Mouse (Mus musculus) forebrain, embryonic 11.5 days (tissue): Measurements from ENCODE around the gene Specc1l. TPM values are rescaled to one million over a fixed set of nuclear protein-coding genes. Genes with fewer than 3 reads are reported as not detected.

Source experiments
- ATAC-seq: fragments of 200-750 bp; cut with Nextera tagmentation; replicated peaks from 2 replicates; pipeline ENCODE4 v1.8.0; 2017; ENCODE audit warnings: moderate TSS enrichment; ENCODE audit not compliant: low FRiP score
- DNase-seq: peaks from one replicate; pipeline ENCODE4 v3.0.0-alpha.2; 2017; ENCODE audit warnings: low spot score
- H3K27ac ChIP-seq: fragments of 300-500 bp; sonication (generic); 2 replicates; pipeline ENCODE4 v1.5.1; 2014; ENCODE audit warnings: low read depth, low read length
- H3K27me3 ChIP-seq: fragments of 300-500 bp; sonication (generic); 2 replicates; pipeline ENCODE4 v1.6.1; 2014; ENCODE audit warnings: mild to moderate bottlenecking, low read length, mixed read lengths; ENCODE audit not compliant: control insufficient read depth, insufficient read depth
- H3K36me3 ChIP-seq: fragments of 300-500 bp; sonication (generic); 2 replicates; pipeline ENCODE4 v1.6.1; 2014; ENCODE audit warnings: mild to moderate bottlenecking, low read length, moderate library complexity, mixed read lengths; ENCODE audit not compliant: control insufficient read depth, insufficient read depth
- H3K4me1 ChIP-seq: fragments of 300-500 bp; sonication (generic); replicated peaks from 2 replicates; pipeline ENCODE4 v1.6.1; 2014; ENCODE audit warnings: low read length, mixed read lengths; ENCODE audit not compliant: control insufficient read depth, insufficient read depth
- H3K4me2 ChIP-seq: fragments of 300-500 bp; sonication (generic); 2 replicates; pipeline ENCODE4 v1.6.1; 2014; ENCODE audit warnings: low read depth, mild to moderate bottlenecking, low read length, moderate library complexity, mixed read lengths; ENCODE audit not compliant: severe bottlenecking
- H3K4me3 ChIP-seq: fragments of 300-500 bp; sonication (generic); 2 replicates; pipeline ENCODE4 v1.5.1; 2014; ENCODE audit warnings: low read depth, low read length
- H3K9ac ChIP-seq: fragments of 300-500 bp; sonication (generic); 2 replicates; pipeline ENCODE4 v1.6.1; 2014; ENCODE audit warnings: low read length
- H3K9me3 ChIP-seq: fragments of 300-500 bp; sonication (generic); 2 replicates; pipeline ENCODE4 v1.6.1; 2016; ENCODE audit warnings: low read length, mixed read lengths; ENCODE audit not compliant: control insufficient read depth
- WGBS: fragments of 180-500 bp; shearing (Covaris S2); extraction: QIAGEN DNeasy Blood & Tissue Kit; methylation state at CpG from one replicate; pipeline ENCODE4 v1.1.7; 2014; 5-methylcytosine and 5-hydroxymethylcytosine counted together
- polyA plus RNA-seq: library from polyadenylated mRNA; unstranded; fragments of >200 nt; fragmentation: Nextera tagmentation; extraction: Ambion mirVana; gene quantifications from 2 replicates; pipeline ENCODE4 v1.2.1, GENCODE M21; 2014

The Specc1l gene
- polyA plus RNA-seq, 1 experiment from 2014 or later: 29.0 TPM

GRCm38 (mm10) chr10:75293288-75293687 lies 81.4 kb downstream of the Specc1l start:
- Histone ChIP-seq H3K36me3 (no peaks in the 10 kb centered on the region), H3K9me3 (no peaks in the 10 kb centered on the region), H3K27ac (no peak overlapping the region), H3K4me1 (no peaks in the 10 kb centered on the region), H3K4me3 (no peak overlapping the region), H3K27me3 (no peaks in the 10 kb centered on the region), H3K4me2 (no peak overlapping the region), H3K9ac (no peak overlapping the region)
- ATAC-seq (no peak), DNase-seq (no peak)
- WGBS: 89% methylated on average over 3 of the region's 3 CpGs

DNA sequence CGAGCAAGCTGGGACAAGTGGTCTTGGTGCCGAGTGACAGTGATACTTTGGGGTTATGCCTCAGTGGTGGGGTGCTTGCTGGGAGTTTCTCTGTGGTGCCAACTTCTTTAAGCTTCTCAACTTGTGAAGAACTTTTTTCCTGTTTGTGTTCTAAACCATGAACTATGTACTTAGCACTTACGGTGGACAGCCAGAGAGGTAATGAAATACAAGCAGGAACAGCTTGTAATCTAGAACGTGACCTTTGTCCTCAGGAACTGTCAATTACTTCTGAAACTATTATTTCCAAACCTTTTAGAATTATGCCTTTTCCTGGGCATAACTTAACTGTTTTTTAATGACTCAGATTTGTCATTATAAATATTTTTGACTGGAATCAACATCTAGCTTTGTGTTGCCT lies 82.5 kb downstream of the Specc1l start:
- ATAC-seq (no peak), DNase-seq (no peak)
- WGBS: 80% methylated on average over 4 of the region's 4 CpGs
- Histone ChIP-seq H3K4me1 (no peaks in the 10 kb centered on the region), H3K4me3 (no peak overlapping the region), H3K4me2 (no peak overlapping the region), H3K36me3 (no peaks in the 10 kb centered on the region), H3K9me3 (no peaks in the 10 kb centered on the region), H3K9ac (no peak overlapping the region), H3K27me3 (no peaks in the 10 kb centered on the region), H3K27ac (no peak overlapping the region)

GRCm38 (mm10) chr10:75294926-75295325 lies 83.1 kb downstream of the Specc1l start:
- no peaks in the 10 kb centered on the region for H3K27me3 ChIP-seq
- no peak overlapping the region for H3K4me2 ChIP-seq
- no peaks in the 10 kb centered on the region for H3K36me3 ChIP-seq
- no peak for ATAC-seq
- no peaks in the 10 kb centered on the region for H3K9me3 ChIP-seq
- 82% methylated on average over 4 of the region's 4 CpGs for WGBS
- no peaks in the 10 kb centered on the region for H3K4me1 ChIP-seq
- no peak overlapping the region for H3K9ac ChIP-seq
- H3K27ac ChIP-seq: no peak overlapping the region
- DNase-seq: peak; percentile 10
- no peak overlapping the region for H3K4me3 ChIP-seq

DNA sequence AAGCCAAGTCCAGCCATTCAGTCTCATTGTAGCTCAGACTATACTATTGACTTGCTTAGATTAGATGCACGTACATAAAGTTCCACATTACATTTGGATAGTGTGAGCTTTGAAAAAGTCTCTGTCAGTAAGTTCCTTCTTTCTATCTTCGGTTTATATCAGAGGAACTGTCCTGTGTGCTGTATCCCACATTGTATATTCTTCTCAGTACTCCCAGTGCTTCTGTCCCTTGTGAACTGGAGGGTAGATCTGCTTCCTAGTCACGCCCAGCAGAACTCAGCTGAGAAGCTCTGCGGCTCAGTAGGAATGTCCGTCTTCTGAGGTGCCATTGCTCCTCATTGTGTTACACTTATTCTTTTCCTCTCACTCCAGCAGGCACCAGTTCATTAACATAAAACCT lies 86.7 kb downstream of the Specc1l start:
- ATAC-seq: no peak
- no peak overlapping the region for H3K4me3 ChIP-seq
- H3K27me3 ChIP-seq: no peaks in the 10 kb centered on the region
- H3K4me1 ChIP-seq: no peaks in the 10 kb centered on the region
- peak; percentile 2 for DNase-seq
- 91% methylated on average over 5 of the region's 5 CpGs for WGBS
- H3K4me2 ChIP-seq: no peak overlapping the region
- no peak overlapping the region for H3K9ac ChIP-seq
- H3K27ac ChIP-seq: no peak overlapping the region
- no peaks in the 10 kb centered on the region for H3K9me3 ChIP-seq
- H3K36me3 ChIP-seq: no peaks in the 10 kb centered on the region

- DNase-seq: peak; percentile 3
- H3K36me3 ChIP-seq: no peaks in the 10 kb centered on the region
- WGBS: 95% methylated on average over 5 of the region's 5 CpGs
- no peaks in the 10 kb centered on the region; the same call in 1 of the 2 replicates for H3K4me1 ChIP-seq
- no peak overlapping the region for H3K4me3 ChIP-seq
- H3K4me2 ChIP-seq: no peak overlapping the region
- no peak overlapping the region for H3K9ac ChIP-seq
- H3K27ac ChIP-seq: no peak overlapping the region
- no peaks in the 10 kb centered on the region for H3K27me3 ChIP-seq
- ATAC-seq: no peak
- no peaks in the 10 kb centered on the region for H3K9me3 ChIP-seq
Measured at GRCm38 (mm10) chr10:75299785-75300418, 88.0 kb downstream of the Specc1l start.

DNA sequence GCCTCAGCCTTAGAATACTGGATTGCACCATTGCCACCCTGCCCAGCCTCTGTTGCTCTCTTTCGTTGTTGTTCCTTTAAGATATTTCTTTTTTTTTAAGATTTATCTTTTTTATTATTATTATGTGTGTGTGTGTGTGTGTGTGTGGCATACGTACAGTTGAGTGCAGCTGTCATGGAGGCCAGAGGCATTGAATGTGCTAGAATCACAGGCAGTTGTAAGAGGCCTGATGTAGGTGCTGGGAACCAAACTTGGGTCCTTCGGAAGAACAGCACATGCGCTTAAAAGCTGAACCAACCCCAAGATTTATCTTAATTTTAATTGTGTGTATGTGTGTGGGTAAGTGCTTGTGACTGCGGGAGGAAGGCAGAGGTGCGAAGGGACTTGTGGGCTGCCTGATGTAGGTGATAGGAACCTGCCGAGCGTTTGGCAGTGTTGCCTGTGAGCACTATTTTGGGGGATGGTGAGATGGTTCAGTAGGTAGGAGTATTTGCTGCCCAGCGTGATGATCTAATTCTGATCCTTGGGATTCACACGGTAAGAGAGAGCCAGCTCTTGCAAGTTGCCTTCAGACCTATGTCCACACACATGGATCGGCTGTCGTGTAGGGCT lies 89.4 kb downstream of the Specc1l start:
- H3K36me3 ChIP-seq: no peaks in the 10 kb centered on the region
- ATAC-seq: no peak
- DNase-seq: peak; percentile 33
- 93% methylated on average over 12 of the region's 12 CpGs for WGBS
- H3K4me2 ChIP-seq: no peak overlapping the region
- no peak overlapping the region for H3K27ac ChIP-seq
- no peak overlapping the region for H3K9ac ChIP-seq
- H3K4me3 ChIP-seq: no peak overlapping the region
- no peaks in the 10 kb centered on the region for H3K27me3 ChIP-seq
- no peaks in the 10 kb centered on the region for H3K9me3 ChIP-seq
- no peaks in the 10 kb centered on the region; the same call in 1 of the 2 replicates for H3K4me1 ChIP-seq

DNA sequence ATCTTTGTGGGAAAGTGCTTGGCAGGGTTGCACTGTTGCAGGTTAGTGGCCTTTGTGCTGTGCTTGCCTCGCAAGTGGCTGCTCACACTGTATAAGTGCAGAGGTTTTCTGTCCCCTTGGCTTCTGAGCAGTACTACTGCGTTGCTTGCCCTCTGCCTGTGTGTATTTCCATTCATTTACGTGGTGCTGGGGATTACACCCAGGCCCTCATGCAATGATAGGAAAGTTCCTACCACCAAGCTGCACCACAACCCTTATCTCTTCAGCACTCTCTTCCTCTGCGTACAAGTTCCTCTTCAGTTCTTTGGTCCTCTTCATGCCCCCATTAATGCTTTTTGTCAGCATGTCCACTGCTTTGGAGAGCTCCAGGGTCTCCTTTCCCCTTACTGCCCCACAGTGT lies 90.1 kb downstream of the Specc1l start:
- H3K4me2 ChIP-seq: no peak overlapping the region
- no peaks in the 10 kb centered on the region for H3K9me3 ChIP-seq
- DNase-seq (no peak), ATAC-seq (no peak)
- 92% methylated on average over 4 of the region's 4 CpGs for WGBS
- no peaks in the 10 kb centered on the region for H3K36me3 ChIP-seq
- H3K27me3 ChIP-seq: no peaks in the 10 kb centered on the region
- no peaks in the 10 kb centered on the region; the same call in 1 of the 2 replicates for H3K4me1 ChIP-seq
- no peak overlapping the region for H3K9ac ChIP-seq
- H3K27ac ChIP-seq: no peak overlapping the region
- H3K4me3 ChIP-seq: no peak overlapping the region

DNA sequence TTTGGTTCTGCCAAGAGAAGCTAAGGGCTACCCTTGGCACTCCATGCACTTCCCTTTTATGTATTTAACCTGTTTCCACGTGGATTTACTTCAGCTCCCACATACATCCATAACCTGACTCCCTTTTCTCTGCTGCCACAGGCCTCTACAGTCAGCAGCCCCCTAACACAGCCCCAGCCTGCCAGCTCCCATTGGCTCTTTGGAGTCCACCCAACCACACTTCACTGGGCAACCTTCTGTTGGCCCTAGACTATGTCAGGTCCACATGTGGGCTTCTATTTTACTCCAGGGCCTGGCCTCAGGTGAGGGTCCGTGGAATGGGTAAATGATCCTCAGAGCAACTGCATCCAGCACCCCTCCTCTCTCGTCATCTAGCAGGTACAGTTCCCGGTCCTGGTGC lies 90.7 kb downstream of the Specc1l start:
- WGBS: 96% methylated on average over 4 of the region's 4 CpGs
- no peaks in the 10 kb centered on the region; the same call in 1 of the 2 replicates for H3K4me1 ChIP-seq
- H3K4me3 ChIP-seq: no peak overlapping the region
- no peaks in the 10 kb centered on the region for H3K9me3 ChIP-seq
- no peaks in the 10 kb centered on the region for H3K36me3 ChIP-seq
- ATAC-seq: no peak
- H3K27me3 ChIP-seq: no peaks in the 10 kb centered on the region
- no peak overlapping the region for H3K4me2 ChIP-seq
- peak; percentile 15 for DNase-seq
- H3K27ac ChIP-seq: no peak overlapping the region
- H3K9ac ChIP-seq: no peak overlapping the region
